Mouse (Mus musculus) heart, embryonic 13.5 days (tissue): ENCODE measurements at regions not wholly inside any gene's neighbourhood (a gene's known extent, or its start where the extent isn't known, plus 50 kb on each side); places are given as distances from the start of the nearest gene placed in this dataset.

Experiments used
- ATAC-seq: fragments of 200-750 bp; cut with Nextera tagmentation; 2 replicates; pipeline ENCODE4 v1.8.0; 2017; ENCODE audit warnings: moderate TSS enrichment; ENCODE audit not compliant: insufficient number of reproducible peaks, low FRiP score, low TSS enrichment; ENCODE audit errors: extremely low read depth
- H3K27ac ChIP-seq: fragments of 300-500 bp; sonication (generic); replicated peaks from 2 replicates; pipeline ENCODE4 v1.5.1; 2015; ENCODE audit warnings: moderate library complexity, mild to moderate bottlenecking, inconsistent platforms
- H3K27me3 ChIP-seq: fragments of 300-500 bp; sonication (generic); replicated peaks from 2 replicates; pipeline ENCODE4 v1.6.1; 2015; ENCODE audit warnings: mild to moderate bottlenecking, inconsistent platforms
- H3K36me3 ChIP-seq: fragments of 300-500 bp; sonication (generic); 2 replicates; pipeline ENCODE4 v1.6.1; 2015; ENCODE audit warnings: mild to moderate bottlenecking, inconsistent platforms
- H3K4me1 ChIP-seq: fragments of 300-500 bp; sonication (generic); 2 replicates; pipeline ENCODE4 v1.6.1; 2015; ENCODE audit warnings: inconsistent platforms
- H3K4me2 ChIP-seq: fragments of 300-500 bp; sonication (generic); 2 replicates; pipeline ENCODE4 v1.6.1; 2015; ENCODE audit warnings: inconsistent platforms, mild to moderate bottlenecking, moderate library complexity
- H3K4me3 ChIP-seq: fragments of 300-500 bp; sonication (generic); 2 replicates; pipeline ENCODE4 v1.5.1; 2015; ENCODE audit warnings: moderate library complexity, mild to moderate bottlenecking, inconsistent platforms
- H3K9ac ChIP-seq: fragments of 300-500 bp; sonication (generic); 2 replicates; pipeline ENCODE4 v1.6.1; 2015; ENCODE audit warnings: inconsistent platforms, mild to moderate bottlenecking, moderate library complexity
- H3K9me3 ChIP-seq: fragments of 300-500 bp; sonication (generic); 2 replicates; pipeline ENCODE4 v1.6.1; 2016; ENCODE audit warnings: inconsistent platforms
- WGBS: fragments of 180-500 bp; shearing (Covaris S2); methylation state at CpG from one replicate; pipeline ENCODE4 v1.1.7; 2015; ENCODE audit warnings: mixed read lengths; 5-methylcytosine and 5-hydroxymethylcytosine counted together

DNA sequence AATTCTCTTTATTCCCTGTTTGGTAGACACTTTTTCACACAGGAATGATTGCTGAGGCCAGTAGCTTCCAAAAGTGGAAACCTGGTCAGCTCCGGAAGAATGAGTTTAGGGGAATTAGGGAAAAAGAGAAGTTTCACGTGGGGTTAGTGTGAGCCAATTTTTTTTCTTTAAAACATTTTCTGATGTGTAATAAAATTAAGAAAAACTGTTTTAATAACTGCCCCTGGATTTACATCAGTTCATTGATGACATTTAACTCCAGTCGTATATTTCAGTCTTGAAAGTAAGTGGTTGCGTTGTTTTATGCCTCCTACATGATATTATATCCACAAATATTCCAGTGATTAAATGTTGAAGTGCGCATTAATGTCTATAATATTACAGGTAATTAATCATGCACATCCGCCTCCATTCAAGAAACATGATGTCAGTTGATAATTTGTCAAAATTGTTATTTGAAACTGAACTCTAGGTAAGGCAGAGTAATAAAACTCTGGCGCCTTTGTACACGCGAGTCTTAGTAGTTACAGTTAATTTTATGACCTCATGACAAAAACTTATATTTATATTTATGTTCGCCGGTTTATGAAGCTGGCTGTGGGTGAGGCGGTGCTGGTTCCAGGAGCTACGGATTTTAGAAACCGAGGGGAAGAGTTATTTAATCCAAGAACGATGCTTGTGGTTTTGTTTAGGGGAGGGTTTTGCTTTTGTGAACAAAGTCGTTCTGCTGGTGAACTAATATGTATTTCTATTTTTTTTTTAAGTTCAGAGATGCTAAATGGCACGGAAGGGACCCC lies 252.5 kb upstream of the Nfe2l3 start:
- Histone ChIP-seq H3K4me2 (no peak overlapping the region), H3K9me3 (no peaks in the 10 kb centered on the region), H3K9ac (no peak overlapping the region), H3K27me3 (peaks cover 77% of the 10 kb centered on the region), H3K27ac (no peak overlapping the region), H3K4me3 (no peak overlapping the region), H3K36me3 (no peaks in the 10 kb centered on the region), H3K4me1 (peaks cover 4% of the 10 kb centered on the region)
- ATAC-seq: no peak
- WGBS: 9% methylated on average over 17 of the region's 17 CpGs

GRCm38 (mm10) chr6:51180881-51181875 lies 251.3 kb upstream of the Nfe2l3 start:
- Histone ChIP-seq H3K27ac (no peak overlapping the region), H3K36me3 (no peaks in the 10 kb centered on the region), H3K9me3 (no peaks in the 10 kb centered on the region), H3K4me1 (peaks cover 4% of the 10 kb centered on the region; the same call in 1 of the 2 replicates), H3K4me3 (no peak overlapping the region), H3K9ac (no peak overlapping the region), H3K27me3 (peaks cover 77% of the 10 kb centered on the region), H3K4me2 (no peak overlapping the region)
- ATAC-seq: no peak
- WGBS: 8% methylated on average over 11 of the region's 11 CpGs

DNA sequence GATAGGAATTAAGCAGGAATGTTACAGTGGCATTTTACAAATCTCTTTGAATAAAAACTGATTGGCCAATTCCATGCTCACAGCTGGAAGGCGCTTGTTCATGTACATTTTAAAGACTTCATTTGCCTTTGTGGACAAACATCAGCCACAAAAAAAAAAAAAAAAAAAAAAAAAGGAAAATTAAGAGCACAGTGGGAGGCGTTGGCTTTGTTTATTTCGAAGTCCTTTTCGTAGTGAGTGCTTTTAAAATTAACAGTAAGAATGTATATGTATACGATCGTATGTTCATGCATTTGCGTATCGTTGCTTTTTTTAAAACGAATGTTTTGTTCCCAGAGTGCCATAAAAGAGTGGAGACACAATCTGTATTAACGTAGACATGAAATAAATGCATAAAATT lies 250.6 kb upstream of the Nfe2l3 start:
- H3K4me1 ChIP-seq: peaks cover 4% of the 10 kb centered on the region; the same call in 1 of the 2 replicates
- no peak overlapping the region for H3K9ac ChIP-seq
- H3K4me2 ChIP-seq: no peak overlapping the region
- H3K4me3 ChIP-seq: no peak overlapping the region
- no peak for ATAC-seq
- H3K27me3 ChIP-seq: peaks cover 77% of the 10 kb centered on the region
- H3K36me3 ChIP-seq: no peaks in the 10 kb centered on the region
- no peak overlapping the region for H3K27ac ChIP-seq
- 20% methylated on average over 10 of the region's 10 CpGs for WGBS
- H3K9me3 ChIP-seq: no peaks in the 10 kb centered on the region

GRCm38 (mm10) chr6:51182771-51183284 lies 249.6 kb upstream of the Nfe2l3 start:
- Histone ChIP-seq H3K4me1 (peaks cover under 1% of the 10 kb centered on the region; the same call in 1 of the 2 replicates), H3K9me3 (no peaks in the 10 kb centered on the region), H3K36me3 (no peaks in the 10 kb centered on the region), H3K27ac (no peak overlapping the region), H3K9ac (no peak overlapping the region), H3K4me3 (no peak overlapping the region), H3K27me3 (peaks cover 81% of the 10 kb centered on the region), H3K4me2 (no peak overlapping the region)
- 10% methylated on average over 5 of the region's 5 CpGs for WGBS
- ATAC-seq: no peak

- 1% methylated on average over 21 of the region's 21 CpGs for WGBS
- Histone ChIP-seq H3K27me3 (peaks cover 91% of the 10 kb centered on the region), H3K36me3 (no peaks in the 10 kb centered on the region), H3K4me1 (no peaks in the 10 kb centered on the region), H3K4me3 (no peak overlapping the region), H3K27ac (no peak overlapping the region), H3K4me2 (no peak overlapping the region), H3K9me3 (no peaks in the 10 kb centered on the region), H3K9ac (no peak overlapping the region)
- ATAC-seq: no peak
Observed at GRCm38 (mm10) chr6:51183576-51184420, 248.7 kb upstream of the Nfe2l3 start.

GRCm38 (mm10) chr6:51184500-51184899 lies 248.0 kb upstream of the Nfe2l3 start:
- no peak overlapping the region for H3K4me2 ChIP-seq
- peaks cover 95% of the 10 kb centered on the region for H3K27me3 ChIP-seq
- WGBS: 7% methylated on average over 3 of the region's 3 CpGs
- H3K9ac ChIP-seq: no peak overlapping the region
- H3K4me3 ChIP-seq: no peak overlapping the region
- no peaks in the 10 kb centered on the region for H3K9me3 ChIP-seq
- no peaks in the 10 kb centered on the region for H3K4me1 ChIP-seq
- ATAC-seq: no peak
- no peaks in the 10 kb centered on the region for H3K36me3 ChIP-seq
- no peak overlapping the region for H3K27ac ChIP-seq

GRCm38 (mm10) chr6:51185201-51185600 lies 247.3 kb upstream of the Nfe2l3 start:
- Histone ChIP-seq H3K27ac (no peak overlapping the region), H3K36me3 (no peaks in the 10 kb centered on the region), H3K27me3 (peaks cover 95% of the 10 kb centered on the region), H3K9me3 (no peaks in the 10 kb centered on the region), H3K4me1 (no peaks in the 10 kb centered on the region), H3K9ac (no peak overlapping the region), H3K4me3 (no peak overlapping the region), H3K4me2 (no peak overlapping the region)
- WGBS: 27% methylated on average over 6 of the region's 6 CpGs
- ATAC-seq: no peak

DNA sequence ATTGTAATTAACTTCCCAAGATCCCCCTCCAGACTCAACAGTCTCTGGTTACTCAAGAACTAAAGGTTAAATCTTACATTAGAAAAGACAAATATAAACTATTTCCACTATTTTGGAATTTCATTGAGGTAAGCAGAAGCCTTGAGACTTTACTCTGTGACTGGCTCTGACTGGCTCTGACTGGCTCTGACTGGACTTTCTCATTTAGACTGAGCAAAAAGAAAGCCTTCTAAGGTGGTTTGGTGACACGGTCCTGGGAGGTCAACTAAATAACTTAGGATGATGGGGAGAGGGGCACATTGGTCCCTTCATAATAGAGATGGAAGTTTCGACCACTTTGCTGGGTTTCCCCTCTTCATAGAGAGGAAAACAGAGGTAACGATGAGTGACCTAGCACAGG lies 243.3 kb upstream of the Nfe2l3 start:
- peaks cover 8% of the 10 kb centered on the region; the same call in 1 of the 2 replicates for H3K4me1 ChIP-seq
- no peaks in the 10 kb centered on the region for H3K9me3 ChIP-seq
- H3K9ac ChIP-seq: no peak overlapping the region
- WGBS: 69% methylated on average over 3 of the region's 3 CpGs
- peaks cover 100% of the 10 kb centered on the region for H3K27me3 ChIP-seq
- no peak overlapping the region for H3K4me3 ChIP-seq
- H3K4me2 ChIP-seq: no peak overlapping the region
- H3K36me3 ChIP-seq: no peaks in the 10 kb centered on the region
- ATAC-seq: no peak
- no peak overlapping the region for H3K27ac ChIP-seq

GRCm38 (mm10) chr6:51192826-51193225 lies 239.6 kb upstream of the Nfe2l3 start:
- Histone ChIP-seq H3K4me2 (peak overlapping the region; percentile 56), H3K4me1 (peaks cover 8% of the 10 kb centered on the region; the same call in 1 of the 2 replicates), H3K9me3 (no peaks in the 10 kb centered on the region), H3K27ac (no peak overlapping the region), H3K9ac (no peak overlapping the region), H3K4me3 (peak overlapping the region; percentile 27; the same call in 1 of the 2 replicates), H3K27me3 (peaks cover 91% of the 10 kb centered on the region), H3K36me3 (no peaks in the 10 kb centered on the region)
- 40% methylated on average over 8 of the region's 8 CpGs for WGBS
- ATAC-seq: no peak

DNA sequence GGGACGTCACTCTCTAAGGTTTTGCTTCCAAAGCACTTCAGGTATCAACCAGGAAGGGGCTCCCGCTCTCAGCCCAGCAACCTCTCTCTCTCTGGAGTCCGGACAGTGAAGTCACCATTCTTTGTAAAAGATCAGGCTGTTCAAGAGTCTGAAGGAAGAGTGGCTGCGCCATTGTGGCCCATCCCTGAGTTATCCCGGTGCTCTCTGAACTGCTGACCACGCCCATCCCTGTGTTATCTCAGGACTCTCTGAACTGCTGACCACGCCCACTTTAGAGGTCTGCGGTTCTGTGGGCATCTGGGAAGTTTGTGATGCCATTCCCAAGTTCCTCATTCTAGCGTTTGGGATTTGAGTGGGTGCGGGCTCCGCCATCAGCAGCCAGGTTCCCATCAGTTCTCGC lies 239.1 kb upstream of the Nfe2l3 start:
- Histone ChIP-seq H3K27ac (no peak overlapping the region), H3K36me3 (no peaks in the 10 kb centered on the region), H3K4me2 (peak overlapping the region; percentile 56), H3K9ac (no peak overlapping the region), H3K4me3 (peak overlapping the region; percentile 27), H3K9me3 (no peaks in the 10 kb centered on the region), H3K4me1 (peaks cover 8% of the 10 kb centered on the region; the same call in 1 of the 2 replicates), H3K27me3 (peaks cover 86% of the 10 kb centered on the region)
- WGBS: 11% methylated on average over 12 of the region's 12 CpGs
- no peak for ATAC-seq
